Mouse (Mus musculus) hindbrain, embryonic 13.5 days (tissue): ENCODE data around the gene Gabpb1. TPM values are rescaled to one million over a fixed set of nuclear protein-coding genes. Genes with fewer than 3 reads are reported as not detected.

ENCODE experiments used
- polyA plus RNA-seq: library from polyadenylated mRNA; unstranded; fragments of >200 nt; fragmentation: Nextera tagmentation; extraction: Ambion mirVana; gene quantifications from 2 replicates; pipeline ENCODE4 v1.2.1, GENCODE M21; 2015

Gene Gabpb1
- polyA plus RNA-seq, 1 experiment from 2014 or later, result 52.6 TPM

Other genes with a start within 250 kb of the Gabpb1 start
- 0.06 and 0.19 TPM in 2 replicates for gene Atp8b4, start 175.7 kb downstream of the Gabpb1 start, polyA plus RNA-seq
- 6.4 and 6.7 TPM in 2 replicates for gene Slc27a2, start 123.9 kb downstream of the Gabpb1 start, polyA plus RNA-seq
- gene Hdc, start 57.0 kb downstream of the Gabpb1 start, polyA plus RNA-seq, result 1.0 and 2.8 TPM in 2 replicates
- gene Usp8, start 31.0 kb upstream of the Gabpb1 start, polyA plus RNA-seq, result 29.1 and 29.4 TPM in 2 replicates
- gene Usp50, start 107.1 kb upstream of the Gabpb1 start, polyA plus RNA-seq, result 2.9 and 3.4 TPM in 2 replicates
- gene Trpm7, start 199.9 kb upstream of the Gabpb1 start, polyA plus RNA-seq, result 36.9 and 40.4 TPM in 2 replicates